Mouse (Mus musculus): ENCODE data around the gene Eprs. TPM values are rescaled to one million over a fixed set of nuclear protein-coding genes. Genes with fewer than 3 reads are reported as not detected.

Eprs gene
- total and polyA plus RNA-seq, 3 experiments: 208 to 234 (median 223) TPM

DNA sequence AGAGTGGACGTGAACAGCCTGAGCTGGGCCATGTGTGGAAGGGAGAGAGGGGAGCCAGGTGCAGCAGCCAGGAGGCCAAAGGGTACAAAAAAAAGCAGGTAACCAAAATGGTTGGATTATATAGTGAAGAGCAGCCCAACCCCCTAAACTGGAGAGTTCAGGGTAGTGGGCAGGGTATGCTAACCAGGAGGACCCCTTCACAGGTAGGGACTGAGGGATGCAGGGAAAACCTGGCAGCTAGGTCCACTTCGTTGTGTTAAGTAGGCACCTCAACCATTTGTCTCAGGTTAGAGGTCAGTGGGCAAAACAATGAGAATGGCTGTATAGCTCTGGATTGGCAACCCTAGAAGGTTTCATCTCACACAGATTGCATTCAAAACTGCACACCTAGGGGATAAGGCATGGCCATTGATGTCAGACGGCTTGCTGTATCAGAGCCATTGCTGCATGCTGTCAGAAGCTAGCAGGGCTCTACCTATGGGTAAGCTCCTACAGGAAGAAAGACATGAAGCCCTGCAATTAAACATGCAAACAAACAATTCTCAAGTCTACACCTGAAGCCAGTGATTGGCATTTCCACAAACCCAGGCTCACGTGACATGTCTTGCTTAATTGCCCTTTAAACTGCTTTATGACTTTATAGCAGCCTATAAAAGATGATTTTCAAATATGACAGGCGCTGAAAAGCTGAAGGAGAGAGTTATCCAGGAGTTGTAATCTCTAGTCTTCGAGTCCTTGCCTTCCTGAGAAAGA is 68.6 kb downstream of the Eprs start:
- Histone ChIP-seq H3K4me2 (ENCODE audit: insufficient read depth, low read depth, poor library complexity, severe bottlenecking) (no peak overlapping the region), H3K27me3 (replicated peaks) (no peaks in the 10 kb centered on the region), H3K9ac (ENCODE audit: insufficient read depth, low read depth) (no peak overlapping the region), H3K4me3 (replicated peaks in 1 of 3; ENCODE audit: low read depth in 2 of 3, low read length in 2 of 3, poor library complexity in 1 of 3) (no peak overlapping the region), H3K79me2 (replicated peaks; ENCODE audit: control insufficient read depth, extremely low read depth, insufficient read depth, poor library complexity, severe bottlenecking) (no peaks in the 10 kb centered on the region), H3K27ac (ENCODE audit: insufficient read depth, low read depth) (no peak overlapping the region), H3K9me3 (replicated peaks; ENCODE audit: low read length) (no peaks in the 10 kb centered on the region), H3K4me1 (ENCODE audit: control insufficient read depth in 1 of 2, insufficient read depth in 2 of 2) (peaks cover 2 to 4% of the 10 kb centered on the region in 2 experiments; a peak in 2 of 4 replicates), H3K36me3 (replicated peaks in 1 of 2; ENCODE audit: control insufficient read depth in 1 of 2, insufficient read depth in 1 of 2, low read length in 1 of 2) (peaks cover 27 to 40% of the 10 kb centered on the region in 2 experiments)
- no peak for TF ChIP-seq ZKSCAN1 (IDR thresholded peaks at IDR 0.05; ENCODE audit: borderline replicate concordance, low read depth, low read length)
- no peak for TF ChIP-seq RAD21 (IDR thresholded peaks at IDR 0.05; ENCODE audit: low read depth, low read length)
- no peak for TF ChIP-seq EP300 (IDR thresholded peaks at IDR 0.05; ENCODE audit: low read length)
- TF ChIP-seq JUN (IDR thresholded peaks at IDR 0.05; ENCODE audit: insufficient read depth, low read depth, low read length): no peak
- TF ChIP-seq UBTF (IDR thresholded peaks at IDR 0.05; ENCODE audit: low read depth, low read length): no peak
- TF ChIP-seq ZMIZ1 (IDR thresholded peaks at IDR 0.05; ENCODE audit: low read depth, low read length): no peak; the same call in 1 of the 2 replicates
- no peak for TF ChIP-seq MAX (IDR thresholded peaks at IDR 0.05; ENCODE audit: low read length)
- no peak for TF ChIP-seq E2F4 (IDR thresholded peaks at IDR 0.05; ENCODE audit: insufficient replicate concordance, low read depth, low read length)
- TF ChIP-seq CHD2 (IDR thresholded peaks at IDR 0.05; ENCODE audit: low read length): no peak
- TF ChIP-seq ZC3H11A (IDR thresholded peaks at IDR 0.05; ENCODE audit: low read depth, low read length): no peak
- no peak for TF ChIP-seq NRF1 (IDR thresholded peaks at IDR 0.05; ENCODE audit: low read depth, low read length)
- no peak for TF ChIP-seq TCF12 (IDR thresholded peaks at IDR 0.05; ENCODE audit: low read depth, low read length)
- TF ChIP-seq HCFC1 (IDR thresholded peaks at IDR 0.05; ENCODE audit: low read depth, low read length): no peak
- no peak for TF ChIP-seq CHD1 (IDR thresholded peaks at IDR 0.05; ENCODE audit: low read depth, low read length)
- in situ Hi-C loops (cut with MboI; ENCODE audit: low pct_ligation_motif_present, low pct_unique_long_range_greater_than_20kb, low sequenced_read_pairs) (no loop called here), dilution Hi-C loops (cut with MboI; ENCODE audit: extremely low pct_ligation_motif_present, extremely low pct_unique_long_range_greater_than_20kb, low sequenced_read_pairs) (no loop called here)
- no peak for DNase-seq (ENCODE audit: extremely low read depth)

DNA sequence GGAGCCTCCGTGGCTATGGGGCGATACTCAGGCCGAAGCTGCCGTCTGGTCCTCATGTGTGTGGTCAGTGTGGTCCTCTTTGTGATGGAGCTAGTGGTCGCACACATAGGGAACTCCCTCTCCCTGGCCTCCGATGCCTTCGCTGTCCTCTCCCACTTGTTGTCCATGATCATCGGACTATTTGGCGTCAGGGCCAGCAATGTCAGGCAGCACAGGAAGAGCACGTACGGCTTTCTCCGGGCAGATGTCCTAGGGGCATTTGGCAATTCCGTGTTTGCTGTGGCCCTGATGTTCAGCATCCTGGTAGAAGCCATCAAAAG is 69.1 kb downstream of the Eprs start:
- Histone ChIP-seq H3K4me2 (ENCODE audit: insufficient read depth, low read depth, poor library complexity, severe bottlenecking) (no peak overlapping the region), H3K79me2 (replicated peaks; ENCODE audit: control insufficient read depth, extremely low read depth, insufficient read depth, poor library complexity, severe bottlenecking) (no peaks in the 10 kb centered on the region), H3K4me3 (replicated peaks in 1 of 3; ENCODE audit: low read depth in 2 of 3, low read length in 2 of 3, poor library complexity in 1 of 3) (no peak overlapping the region), H3K27ac (ENCODE audit: insufficient read depth, low read depth) (no peak overlapping the region), H3K4me1 (ENCODE audit: control insufficient read depth in 1 of 2, insufficient read depth in 2 of 2) (peaks cover 7% of the 10 kb centered on the region in 2 experiments; a peak in 3 of 4 replicates), H3K36me3 (replicated peaks in 1 of 2; ENCODE audit: control insufficient read depth in 1 of 2, insufficient read depth in 1 of 2, low read length in 1 of 2) (peaks cover 22 to 35% of the 10 kb centered on the region in 2 experiments), H3K9me3 (replicated peaks; ENCODE audit: low read length) (no peaks in the 10 kb centered on the region), H3K27me3 (replicated peaks) (no peaks in the 10 kb centered on the region), H3K9ac (ENCODE audit: insufficient read depth, low read depth) (no peak overlapping the region)
- dilution Hi-C loops (cut with MboI; ENCODE audit: extremely low pct_ligation_motif_present, extremely low pct_unique_long_range_greater_than_20kb, low sequenced_read_pairs) (no loop called here), in situ Hi-C loops (cut with MboI; ENCODE audit: low pct_ligation_motif_present, low pct_unique_long_range_greater_than_20kb, low sequenced_read_pairs) (no loop called here)
- no peak for TF ChIP-seq ELF1 (IDR thresholded peaks at IDR 0.05; ENCODE audit: low read depth, low read length)
- TF ChIP-seq NELFE (IDR thresholded peaks at IDR 0.05; ENCODE audit: low read depth, low read length): no peak
- TF ChIP-seq ZMIZ1 (IDR thresholded peaks at IDR 0.05; ENCODE audit: low read depth, low read length): no peak
- TF ChIP-seq MAZ (IDR thresholded peaks at IDR 0.05; ENCODE audit: low read depth, low read length): no peak
- TF ChIP-seq SIN3A (IDR thresholded peaks at IDR 0.05; ENCODE audit: low read length): no peak
- no peak for TF ChIP-seq MAFK (IDR thresholded peaks at IDR 0.05; ENCODE audit: insufficient replicate concordance, low read length)
- no peak for TF ChIP-seq UBTF (IDR thresholded peaks at IDR 0.05; ENCODE audit: low read depth, low read length)
- TF ChIP-seq USF2 (conservative IDR thresholded peaks at IDR 0.05; ENCODE audit: low read depth, low read length): no peak
- TF ChIP-seq HCFC1 (IDR thresholded peaks at IDR 0.05; ENCODE audit: low read depth, low read length): no peak
- TF ChIP-seq MAX (IDR thresholded peaks at IDR 0.05; ENCODE audit: low read length): no peak
- no peak for TF ChIP-seq CHD1 (IDR thresholded peaks at IDR 0.05; ENCODE audit: low read depth, low read length)
- DNase-seq (ENCODE audit: extremely low read depth): no peak
